Mouse (Mus musculus) CD4-positive, CD25-positive, alpha-beta regulatory T cell, adult 4 months (primary cell): ENCODE measurements around the gene Tdp1. TPM values are rescaled to one million over a fixed set of nuclear protein-coding genes. Genes with fewer than 3 reads are reported as not detected.

Experiments used
- ATAC-seq: one replicate; pipeline ENCODE4 v1.8.0; 2017
- polyA plus RNA-seq, 2 experiments: library from polyadenylated mRNA; unstranded; fragments of 100-300 nt; shearing (Covaris generic); gene quantifications; one replicate each; pipeline ENCODE4 v1.2.1; 2017

Tdp1 gene
- polyA plus RNA-seq, 2 experiments from 2014 or later: 25.4 to 34.4 TPM

GRCm38 (mm10) chr12:99898248-99898870 lies 14.0 kb downstream of the Tdp1 start:
- ATAC-seq: no peak

DNA sequence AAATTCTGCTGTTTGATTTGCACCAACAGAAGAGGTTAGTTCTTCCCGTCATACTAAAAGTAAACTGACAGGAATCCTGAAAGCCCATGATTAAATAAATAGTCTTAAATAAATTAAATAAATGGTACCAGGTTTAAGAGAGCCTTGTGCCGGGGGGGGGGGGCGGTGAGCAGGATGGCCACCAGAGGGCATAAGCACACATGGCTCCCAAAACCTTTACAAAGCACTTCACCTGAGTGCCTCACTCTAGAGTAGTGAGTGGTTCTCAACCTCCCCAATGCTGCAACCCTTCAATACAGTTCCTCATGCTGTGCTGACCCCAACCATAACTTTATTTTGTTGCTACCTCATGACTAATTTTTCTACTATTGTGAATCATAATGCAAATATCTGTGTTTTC lies 15.7 kb downstream of the Tdp1 start:
- peak; percentile 54 for ATAC-seq

GRCm38 (mm10) chr12:99901973-99902866 lies 17.9 kb downstream of the Tdp1 start:
- no peak for ATAC-seq

DNA sequence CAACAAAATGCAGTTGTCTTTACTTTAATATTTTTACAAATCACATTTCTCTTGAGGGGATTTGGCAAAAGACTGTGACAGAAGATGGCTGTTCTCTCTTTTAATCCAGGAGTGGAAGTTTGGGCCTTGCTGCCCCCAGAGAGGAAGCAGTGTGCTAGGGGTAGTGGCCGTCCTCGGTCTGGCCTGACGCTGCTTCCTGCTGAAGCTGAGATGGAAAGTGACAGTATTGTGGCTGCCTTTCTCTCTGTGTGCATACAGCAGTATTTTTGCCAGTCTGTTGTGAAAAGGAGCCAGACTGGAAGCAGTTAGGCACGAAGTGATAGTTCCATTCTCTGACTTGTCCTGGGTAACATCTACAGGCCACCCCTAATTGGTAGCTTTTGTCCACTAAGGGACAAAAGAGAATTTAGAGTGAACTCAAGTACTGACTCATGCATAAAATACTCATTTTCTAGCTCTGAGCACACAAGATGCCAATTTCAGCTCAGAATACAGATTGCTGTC lies 18.6 kb downstream of the Tdp1 start:
- ATAC-seq: no peak

- ATAC-seq: no peak
Measured at GRCm38 (mm10) chr12:99904537-99904936, 20.2 kb downstream of the Tdp1 start.

- ATAC-seq: no peak
Measured at GRCm38 (mm10) chr12:99911466-99911865, 27.1 kb downstream of the Tdp1 start.

- no peak for ATAC-seq
Measured at GRCm38 (mm10) chr12:99917800-99918427, 33.6 kb downstream of the Tdp1 start.

- no peak for ATAC-seq
Measured at GRCm38 (mm10) chr12:99919636-99920035, 35.3 kb downstream of the Tdp1 start.

- no peak for ATAC-seq
Measured at GRCm38 (mm10) chr12:99921045-99921444, 36.7 kb downstream of the Tdp1 start.

GRCm38 (mm10) chr12:99923131-99923606 lies 38.9 kb downstream of the Tdp1 start:
- ATAC-seq: no peak

DNA sequence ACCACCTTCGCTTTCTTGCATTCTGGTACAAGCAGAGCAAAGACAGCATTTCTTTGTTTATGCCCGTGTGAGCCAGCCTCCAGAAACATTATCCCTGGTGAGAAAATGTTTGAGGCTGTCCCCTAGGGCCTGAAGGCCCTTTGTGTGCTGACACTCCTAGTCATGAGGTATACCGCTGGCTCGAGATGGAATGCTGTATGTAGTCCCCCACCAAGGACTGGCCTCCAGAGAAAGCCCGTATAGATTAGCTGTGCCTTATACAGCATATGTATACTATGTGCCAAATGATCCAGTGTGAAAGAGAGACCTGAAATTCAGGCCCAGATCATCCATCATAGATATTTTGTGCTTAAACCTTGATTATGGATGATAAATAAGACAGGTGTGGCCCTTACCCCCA lies 39.4 kb downstream of the Tdp1 start:
- no peak for ATAC-seq

DNA sequence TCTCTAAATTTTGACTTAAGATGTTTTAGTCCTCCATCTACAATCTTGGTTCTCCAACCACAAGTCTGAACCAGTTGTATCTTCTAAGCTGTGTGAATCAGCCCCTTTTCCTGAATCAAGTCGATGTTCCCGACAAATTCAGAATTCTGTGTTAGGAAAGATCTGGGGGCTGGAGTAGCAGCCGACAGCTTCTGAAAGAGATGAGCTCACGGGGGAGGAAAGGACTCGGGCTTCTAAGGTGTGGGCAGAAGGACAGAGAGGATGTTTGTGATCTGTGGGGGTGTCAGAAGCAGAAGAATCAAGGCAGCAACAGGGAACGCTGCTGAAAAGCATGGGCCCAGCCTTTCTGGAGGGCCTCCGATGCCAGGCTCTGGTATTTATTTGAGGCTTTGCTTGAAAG lies 44.0 kb downstream of the Tdp1 start:
- ATAC-seq: no peak

DNA sequence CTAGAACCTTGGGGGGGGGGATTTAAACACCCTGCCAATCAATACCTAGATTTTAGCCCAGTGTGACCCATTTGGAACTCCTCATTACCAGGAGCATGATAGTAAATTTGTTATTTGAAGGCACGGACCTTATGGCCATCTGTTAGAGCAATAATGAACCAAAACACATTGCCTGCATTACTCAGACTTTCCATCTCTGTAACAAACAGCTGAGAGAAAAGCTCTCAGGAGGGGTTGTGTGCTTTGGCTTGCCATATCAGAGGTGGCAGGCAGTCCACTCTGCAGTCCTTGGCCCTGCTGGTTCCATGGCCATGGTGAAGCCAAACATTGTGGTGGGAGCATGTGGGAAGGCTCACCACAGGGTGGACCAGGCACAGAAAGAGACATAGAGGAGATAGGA lies 44.8 kb downstream of the Tdp1 start:
- no peak for ATAC-seq

DNA sequence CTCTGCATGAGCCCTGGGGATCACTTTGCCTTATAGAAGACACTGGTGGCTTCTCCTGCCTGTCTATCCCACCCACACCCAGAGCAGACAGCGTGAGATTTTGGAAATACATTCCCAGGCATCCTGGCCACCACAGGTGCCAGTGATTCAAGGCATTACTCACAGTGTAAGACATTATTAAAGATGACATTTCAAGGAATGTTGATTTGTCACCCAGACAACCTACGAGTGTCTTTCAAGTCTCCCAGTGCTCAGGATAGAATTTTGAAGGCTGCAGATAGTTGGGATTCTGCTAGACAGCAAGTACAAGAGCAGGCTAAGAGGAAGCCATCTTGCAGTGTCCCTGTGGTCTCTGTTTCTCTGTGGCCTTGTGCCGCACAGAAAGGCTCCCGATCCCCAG lies 47.9 kb downstream of the Tdp1 start:
- no peak for ATAC-seq

GRCm38 (mm10) chr12:99933630-99934029 lies 49.3 kb downstream of the Tdp1 start:
- no peak for ATAC-seq

GRCm38 (mm10) chr12:99935403-99935802 lies 51.1 kb downstream of the Tdp1 start:
- no peak for ATAC-seq

- no peak for ATAC-seq
Measured at GRCm38 (mm10) chr12:99938476-99938875, 54.2 kb downstream of the Tdp1 start.

DNA sequence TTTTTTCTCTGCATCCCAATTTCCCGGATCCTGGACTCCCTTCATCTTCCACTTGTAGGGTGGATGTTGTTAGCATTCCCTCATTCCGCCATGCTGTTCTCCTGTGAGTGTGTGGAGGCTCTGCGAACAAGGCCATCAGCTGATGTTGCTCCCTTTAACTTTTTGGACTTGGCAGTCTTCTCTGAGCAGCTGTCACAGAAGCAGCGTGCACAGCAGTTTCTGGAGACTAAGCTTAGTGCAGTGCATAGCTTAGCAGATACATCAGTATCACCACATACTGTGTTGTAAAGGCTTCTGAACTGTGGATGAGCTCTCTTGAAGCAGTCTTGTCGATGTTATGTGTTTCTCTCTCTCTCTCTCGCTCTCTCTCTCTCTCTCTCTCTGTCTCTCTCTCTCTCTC lies 54.9 kb downstream of the Tdp1 start:
- no peak for ATAC-seq

- no peak for ATAC-seq
Measured at GRCm38 (mm10) chr12:99940704-99941103, 56.4 kb downstream of the Tdp1 start.

DNA sequence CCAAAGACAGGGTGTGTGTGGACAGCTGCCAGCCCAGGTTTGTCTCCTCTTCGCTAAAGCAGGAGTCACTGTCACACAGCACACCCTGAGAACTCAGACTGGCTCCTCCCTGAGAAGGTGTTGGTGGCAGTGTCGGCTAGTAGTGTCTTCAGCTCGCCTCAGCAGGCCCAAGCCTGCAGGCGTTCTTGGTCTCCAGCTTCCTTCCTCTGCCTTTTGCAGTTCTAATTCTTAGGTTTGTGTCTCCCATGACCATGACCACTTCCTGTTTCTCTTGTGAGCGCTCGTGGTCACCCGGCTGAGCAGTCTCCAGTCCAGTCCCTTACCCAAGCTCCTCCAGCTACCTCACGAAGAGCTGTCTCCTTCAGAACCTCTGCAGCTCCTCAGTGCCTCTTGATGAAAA lies 58.1 kb downstream of the Tdp1 start:
- no peak for ATAC-seq

- no peak for ATAC-seq
Measured at GRCm38 (mm10) chr12:99952928-99953327, 68.6 kb downstream of the Tdp1 start.

- no peak for ATAC-seq
Measured at GRCm38 (mm10) chr12:99956411-99956810, 72.1 kb downstream of the Tdp1 start.
